Mouse (Mus musculus): Measurements from ENCODE around the gene Pdgfb. TPM values are rescaled to one million over a fixed set of nuclear protein-coding genes. Genes with fewer than 3 reads are reported as not detected.

Pdgfb gene
- polyA plus RNA-seq, 1 experiment from 2014 or later: 5.8 TPM

GRCm38 (mm10) chr15:80050093-80050492 lies 35.3 kb upstream of the Pdgfb start:
- Histone ChIP-seq H3K36me3 (no peaks in the 10 kb centered on the region), H3K9ac (no peak overlapping the region), H3K9me3 (no peaks in the 10 kb centered on the region), H3K4me1 (replicated peaks) (no peaks in the 10 kb centered on the region), H3K27me3 (no peaks in the 10 kb centered on the region), H3K4me3 (no peak overlapping the region), H3K27ac (replicated peaks) (no peak overlapping the region), H3K4me2 (no peak overlapping the region)
- ATAC-seq (ENCODE audit: low FRiP score, low read depth): no peak
- WGBS: 76% methylated on average over 4 of the region's 4 CpGs

DNA sequence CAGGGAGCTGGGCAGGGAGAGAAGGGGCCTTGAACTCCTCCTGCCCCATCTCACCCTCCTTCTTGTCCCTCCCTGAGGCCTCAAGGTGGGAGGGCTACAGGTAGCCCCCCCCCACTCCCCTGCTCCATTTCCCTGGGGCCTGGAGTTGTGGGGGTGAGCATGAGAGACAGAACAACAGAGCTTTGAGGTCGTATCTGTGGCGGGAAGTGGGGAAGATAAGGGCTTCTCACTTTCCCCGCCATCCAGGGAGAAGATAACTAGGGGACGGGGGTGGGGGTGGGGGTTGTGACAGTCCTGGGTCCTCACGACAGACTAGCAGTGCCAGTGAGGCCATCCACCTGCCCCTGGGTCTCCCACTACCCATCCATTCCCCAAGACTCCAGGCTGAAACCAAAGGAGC lies 33.2 kb upstream of the Pdgfb start:
- Histone ChIP-seq H3K9ac (no peak overlapping the region), H3K36me3 (no peaks in the 10 kb centered on the region), H3K27me3 (no peaks in the 10 kb centered on the region), H3K9me3 (no peaks in the 10 kb centered on the region), H3K4me3 (no peak overlapping the region), H3K4me2 (no peak overlapping the region), H3K27ac (replicated peaks) (no peak overlapping the region), H3K4me1 (replicated peaks) (no peaks in the 10 kb centered on the region)
- ATAC-seq (ENCODE audit: low FRiP score, low read depth): no peak
- 66% methylated on average over 5 of the region's 5 CpGs for WGBS

DNA sequence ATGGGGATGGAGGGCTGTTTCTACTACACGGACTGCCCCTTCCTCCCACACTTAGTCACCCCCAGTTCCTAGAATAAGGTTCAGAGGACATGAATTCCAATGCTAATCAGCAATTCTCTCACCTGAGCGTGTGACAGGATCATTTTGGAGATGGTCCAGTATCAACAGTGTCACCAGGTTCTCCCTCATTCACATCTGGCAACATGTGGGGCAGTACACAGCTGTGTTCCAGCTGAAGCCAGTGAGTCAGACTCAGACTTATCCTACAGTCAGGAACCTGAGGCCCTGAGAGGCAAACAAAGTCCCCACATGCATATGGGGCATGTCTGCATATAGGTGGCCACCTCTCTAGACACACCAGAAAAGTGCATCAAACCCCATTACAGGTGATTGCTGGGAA lies 32.5 kb upstream of the Pdgfb start:
- no peak for ATAC-seq (ENCODE audit: low FRiP score, low read depth)
- WGBS: 87% methylated on average over 2 of the region's 2 CpGs
- no peak overlapping the region for H3K27ac ChIP-seq (replicated peaks)
- H3K36me3 ChIP-seq: no peaks in the 10 kb centered on the region
- H3K4me1 ChIP-seq (replicated peaks): no peaks in the 10 kb centered on the region
- no peaks in the 10 kb centered on the region for H3K9me3 ChIP-seq
- no peak overlapping the region for H3K9ac ChIP-seq
- H3K4me2 ChIP-seq: no peak overlapping the region
- H3K27me3 ChIP-seq: no peaks in the 10 kb centered on the region
- H3K4me3 ChIP-seq: no peak overlapping the region

DNA sequence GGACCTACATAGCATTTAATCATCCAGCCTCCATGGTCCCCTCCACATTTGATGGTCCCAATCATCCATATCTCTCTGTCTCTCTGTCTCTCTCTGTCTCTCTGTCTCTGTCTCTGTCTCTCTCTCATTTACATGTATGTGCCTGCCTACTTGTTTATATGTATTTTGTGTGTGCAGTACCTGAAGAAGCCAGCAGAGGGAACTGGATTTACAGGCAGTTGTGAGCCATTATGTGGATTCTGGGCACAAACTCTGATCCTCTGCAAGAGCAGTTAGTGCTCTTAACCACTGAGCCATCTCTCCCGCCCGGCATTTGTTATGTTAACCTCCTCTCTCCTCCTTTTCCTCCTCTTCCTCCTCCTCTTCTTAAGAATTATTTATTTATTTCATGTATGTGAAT lies 31.0 kb upstream of the Pdgfb start:
- Histone ChIP-seq H3K4me2 (no peak overlapping the region), H3K27me3 (no peaks in the 10 kb centered on the region), H3K4me1 (replicated peaks) (no peaks in the 10 kb centered on the region), H3K9ac (no peak overlapping the region), H3K9me3 (no peaks in the 10 kb centered on the region), H3K27ac (replicated peaks) (no peak overlapping the region), H3K4me3 (no peak overlapping the region), H3K36me3 (no peaks in the 10 kb centered on the region)
- ATAC-seq (ENCODE audit: low FRiP score, low read depth): no peak
- 95% methylated on average over 2 of the region's 2 CpGs for WGBS

- ATAC-seq (ENCODE audit: low FRiP score, low read depth): no peak
- 94% methylated on average over 10 of the region's 10 CpGs for WGBS
- H3K4me1 ChIP-seq (replicated peaks): no peaks in the 10 kb centered on the region
- H3K36me3 ChIP-seq: no peaks in the 10 kb centered on the region
- no peaks in the 10 kb centered on the region for H3K9me3 ChIP-seq
- H3K27me3 ChIP-seq: no peaks in the 10 kb centered on the region
- H3K27ac ChIP-seq (replicated peaks): no peak overlapping the region
- H3K4me3 ChIP-seq: no peak overlapping the region
- no peak overlapping the region for H3K4me2 ChIP-seq
- no peak overlapping the region for H3K9ac ChIP-seq
Observed at GRCm38 (mm10) chr15:80044249-80044648, 29.5 kb upstream of the Pdgfb start.

GRCm38 (mm10) chr15:80042152-80042551 lies 27.4 kb upstream of the Pdgfb start:
- Histone ChIP-seq H3K9ac (no peak overlapping the region), H3K4me2 (no peak overlapping the region), H3K27ac (replicated peaks) (no peak overlapping the region), H3K27me3 (no peaks in the 10 kb centered on the region), H3K36me3 (no peaks in the 10 kb centered on the region), H3K4me1 (replicated peaks) (no peaks in the 10 kb centered on the region), H3K4me3 (no peak overlapping the region), H3K9me3 (no peaks in the 10 kb centered on the region)
- ATAC-seq (ENCODE audit: low FRiP score, low read depth): no peak
- 75% methylated on average over 4 of the region's 4 CpGs for WGBS

DNA sequence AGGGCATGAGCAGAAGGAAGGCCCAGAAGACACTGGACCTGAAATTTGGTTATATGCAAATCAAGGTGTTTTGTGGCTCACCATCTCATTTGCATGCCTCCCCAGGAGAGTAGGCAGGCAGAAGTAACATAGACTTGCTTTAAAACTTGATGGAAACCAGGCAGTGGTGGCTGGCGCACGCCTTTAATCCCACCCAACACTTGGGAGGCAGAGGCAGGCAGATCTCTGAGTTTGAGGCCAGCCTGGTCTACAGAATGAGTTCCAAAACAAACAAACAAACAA lies 23.3 kb upstream of the Pdgfb start:
- Histone ChIP-seq H3K9me3 (no peaks in the 10 kb centered on the region), H3K27ac (replicated peaks) (no peak overlapping the region), H3K36me3 (no peaks in the 10 kb centered on the region), H3K9ac (no peak overlapping the region), H3K27me3 (no peaks in the 10 kb centered on the region), H3K4me1 (replicated peaks) (no peaks in the 10 kb centered on the region), H3K4me2 (no peak overlapping the region), H3K4me3 (no peak overlapping the region)
- ATAC-seq (ENCODE audit: low FRiP score, low read depth): no peak
- 93% methylated on average over 2 of the region's 2 CpGs for WGBS

- no peaks in the 10 kb centered on the region for H3K9me3 ChIP-seq
- 82% methylated on average over 11 of the region's 11 CpGs for WGBS
- H3K9ac ChIP-seq: no peak overlapping the region
- no peak overlapping the region for H3K4me3 ChIP-seq
- no peaks in the 10 kb centered on the region for H3K36me3 ChIP-seq
- H3K27ac ChIP-seq (replicated peaks): no peak overlapping the region
- no peaks in the 10 kb centered on the region for H3K4me1 ChIP-seq (replicated peaks)
- ATAC-seq (ENCODE audit: low FRiP score, low read depth): no peak
- H3K4me2 ChIP-seq: no peak overlapping the region
- no peaks in the 10 kb centered on the region for H3K27me3 ChIP-seq
Observed at GRCm38 (mm10) chr15:80037255-80038109, 22.7 kb upstream of the Pdgfb start.

DNA sequence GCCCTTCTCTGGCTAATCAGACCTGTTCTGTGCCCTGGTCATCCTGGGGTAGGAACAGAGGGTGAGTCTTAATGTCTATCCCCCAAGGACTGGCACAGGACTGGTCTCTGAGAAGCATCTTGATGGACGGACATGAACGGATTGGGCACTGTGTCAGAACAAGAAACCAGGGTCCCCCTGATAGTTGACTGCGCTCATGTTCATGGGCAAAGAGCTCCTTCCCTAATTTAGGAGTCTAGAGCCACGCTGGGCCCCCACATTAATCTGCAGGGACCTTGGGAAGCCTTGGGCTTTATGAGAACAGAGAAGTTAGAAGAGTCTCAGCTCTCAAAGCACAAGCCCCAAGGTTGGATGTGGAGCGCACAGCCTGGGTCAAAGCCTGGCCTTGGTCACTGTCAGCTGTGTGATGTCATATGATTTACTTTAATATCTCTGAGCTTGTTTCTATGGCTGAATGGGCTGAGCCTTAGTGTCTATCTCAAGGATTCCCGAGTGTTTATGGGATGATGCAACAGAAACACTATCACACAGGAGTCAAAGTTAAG lies 20.6 kb upstream of the Pdgfb start:
- no peaks in the 10 kb centered on the region for H3K36me3 ChIP-seq
- no peak for ATAC-seq (ENCODE audit: low FRiP score, low read depth)
- no peak overlapping the region for H3K27ac ChIP-seq (replicated peaks)
- no peaks in the 10 kb centered on the region for H3K9me3 ChIP-seq
- no peak overlapping the region for H3K4me2 ChIP-seq
- no peak overlapping the region for H3K4me3 ChIP-seq
- WGBS: 85% methylated on average over 6 of the region's 6 CpGs
- H3K27me3 ChIP-seq: no peaks in the 10 kb centered on the region
- H3K9ac ChIP-seq: no peak overlapping the region
- H3K4me1 ChIP-seq (replicated peaks): no peaks in the 10 kb centered on the region

DNA sequence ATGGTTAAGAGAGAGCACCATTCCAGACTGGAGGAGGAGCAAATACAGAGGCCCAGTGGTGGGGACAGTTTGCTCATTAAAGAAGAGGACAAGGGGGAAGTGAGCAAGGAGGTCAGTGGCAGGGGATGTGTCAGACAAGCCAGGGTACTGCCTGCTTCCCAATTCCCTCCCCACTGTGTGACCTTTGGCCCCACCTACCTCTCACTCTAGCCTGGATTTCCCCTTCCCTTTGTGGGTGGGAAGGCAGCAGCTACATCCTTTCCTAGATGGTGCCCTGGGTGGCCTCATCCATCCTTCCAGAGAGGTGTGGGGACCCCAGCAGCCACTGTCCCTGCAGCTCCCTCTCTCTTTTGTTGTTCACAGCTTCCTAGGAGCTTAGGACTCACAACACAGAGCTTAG lies 20.1 kb upstream of the Pdgfb start:
- no peaks in the 10 kb centered on the region for H3K4me1 ChIP-seq (replicated peaks)
- no peak overlapping the region for H3K4me2 ChIP-seq
- no peaks in the 10 kb centered on the region for H3K27me3 ChIP-seq
- no peak overlapping the region for H3K9ac ChIP-seq
- H3K9me3 ChIP-seq: no peaks in the 10 kb centered on the region
- no peak overlapping the region for H3K4me3 ChIP-seq
- H3K27ac ChIP-seq (replicated peaks): no peak overlapping the region
- H3K36me3 ChIP-seq: no peaks in the 10 kb centered on the region
- no peak for ATAC-seq (ENCODE audit: low FRiP score, low read depth)

DNA sequence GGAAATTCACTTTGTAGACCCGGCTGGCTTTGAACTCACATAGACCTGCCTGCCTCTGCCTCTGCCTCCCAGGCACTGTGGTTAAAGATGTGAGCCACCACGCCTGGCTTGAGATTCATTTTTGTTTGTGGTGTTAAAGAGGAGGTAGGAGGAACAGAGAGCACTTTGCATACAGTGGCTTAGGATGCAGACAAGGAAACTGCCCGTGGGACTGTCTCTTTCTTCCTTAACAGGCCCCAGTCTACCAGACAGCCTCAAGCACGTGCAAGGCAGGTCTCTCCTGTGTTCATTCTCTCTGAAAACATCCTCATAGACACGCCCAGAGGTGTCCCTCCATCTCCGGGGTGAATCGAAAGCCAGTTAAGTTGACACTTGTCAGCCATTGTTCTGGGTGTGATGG lies 19.6 kb upstream of the Pdgfb start:
- no peaks in the 10 kb centered on the region for H3K27me3 ChIP-seq
- no peak overlapping the region for H3K4me2 ChIP-seq

DNA sequence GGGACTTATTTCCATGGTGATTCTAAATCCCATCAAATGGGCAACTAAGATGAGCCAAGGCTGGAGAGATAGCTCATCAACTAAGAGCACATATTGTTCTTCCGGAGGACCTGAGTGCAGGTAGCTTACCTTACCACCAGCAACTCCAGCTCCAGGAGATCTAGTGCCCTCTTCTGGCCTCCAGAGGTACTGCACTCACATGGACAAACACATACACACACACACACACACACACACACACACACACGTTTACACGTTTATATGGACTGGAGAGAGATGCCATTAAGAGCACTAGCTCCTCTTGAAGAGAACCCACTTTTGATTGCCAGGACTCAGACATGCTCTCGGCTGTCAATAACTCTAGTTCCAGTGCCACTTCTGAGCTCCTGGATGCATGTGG lies 16.4 kb upstream of the Pdgfb start:
- no peak for ATAC-seq (ENCODE audit: low FRiP score, low read depth)
- Histone ChIP-seq H3K4me2 (no peak overlapping the region), H3K36me3 (no peaks in the 10 kb centered on the region), H3K4me1 (replicated peaks) (0 out of 2 replicates have a peak, but pooled peaks cover 6% of the 10 kb centered on the region), H3K27ac (replicated peaks) (no peak overlapping the region), H3K4me3 (no peak overlapping the region), H3K9me3 (no peaks in the 10 kb centered on the region), H3K9ac (no peak overlapping the region), H3K27me3 (no peaks in the 10 kb centered on the region)
- WGBS: 87% methylated on average over 4 of the region's 4 CpGs

More for the DNA sequence above, 19.6 kb upstream of the Pdgfb start:
- no peak overlapping the region for H3K27ac ChIP-seq (replicated peaks)
- H3K9me3 ChIP-seq: no peaks in the 10 kb centered on the region
- no peaks in the 10 kb centered on the region for H3K36me3 ChIP-seq
- no peak overlapping the region for H3K9ac ChIP-seq
- H3K4me3 ChIP-seq: no peak overlapping the region
- WGBS: 71% methylated on average over 7 of the region's 7 CpGs
- no peak for ATAC-seq (ENCODE audit: low FRiP score, low read depth)
- no peaks in the 10 kb centered on the region for H3K4me1 ChIP-seq (replicated peaks)

DNA sequence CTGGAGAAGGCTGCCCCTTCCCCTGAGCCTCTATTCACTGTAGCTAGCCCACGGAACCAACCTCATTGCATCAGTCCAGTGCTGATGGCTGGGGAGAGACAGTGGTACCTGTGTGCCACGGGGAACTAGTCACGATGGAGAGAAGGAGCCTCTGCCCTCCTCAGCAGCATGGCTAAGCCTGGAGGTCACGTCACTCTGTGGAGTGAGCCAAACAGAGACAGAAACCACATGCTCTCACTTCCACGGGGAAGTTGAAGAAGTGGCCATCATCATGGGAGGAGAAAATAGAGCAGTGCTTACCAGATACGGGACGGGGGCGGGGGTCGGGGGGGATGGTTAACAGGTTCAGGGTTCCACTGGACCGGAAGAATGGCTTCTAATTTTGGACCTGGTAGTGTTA lies 15.6 kb upstream of the Pdgfb start:
- Histone ChIP-seq H3K9ac (no peak overlapping the region), H3K4me2 (no peak overlapping the region), H3K4me1 (replicated peaks) (peaks cover 9% of the 10 kb centered on the region; the same call in 1 of the 2 replicates), H3K4me3 (no peak overlapping the region), H3K9me3 (no peaks in the 10 kb centered on the region), H3K27ac (replicated peaks) (no peak overlapping the region), H3K36me3 (no peaks in the 10 kb centered on the region), H3K27me3 (no peaks in the 10 kb centered on the region)
- no peak for ATAC-seq (ENCODE audit: low FRiP score, low read depth)
- WGBS: 92% methylated on average over 10 of the region's 10 CpGs

Measured in hindbrain, embryonic 15.5 days (tissue).